Mouse (Mus musculus): Measurements from ENCODE around the gene Focad. TPM values are rescaled to one million over a fixed set of nuclear protein-coding genes. Genes with fewer than 3 reads are reported as not detected.
A peak's percentile ranks its signal among the peaks of the same experiment; 100 is the strongest.

The Focad gene
- polyA plus RNA-seq, 1 experiment = 14.6 TPM

DNA sequence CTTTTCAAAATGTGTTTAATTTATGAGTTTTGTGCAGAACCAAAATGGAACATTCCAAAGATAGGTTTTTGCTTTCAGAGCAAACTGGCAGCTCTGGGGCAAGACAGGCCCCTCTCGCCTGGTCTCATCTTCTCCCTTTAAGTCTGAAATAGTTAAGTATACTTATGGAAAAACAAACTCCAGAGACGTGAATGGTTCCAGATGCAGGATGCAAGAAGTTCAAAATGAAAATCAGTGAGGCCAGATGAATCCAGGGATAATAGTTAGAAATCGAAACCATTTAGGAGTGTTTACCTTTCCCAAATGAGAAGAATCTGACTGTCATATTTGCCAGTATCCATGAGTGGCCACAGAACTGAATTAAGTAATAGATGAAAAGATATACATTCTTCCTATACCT is 342.7 kb downstream of the Focad start:
- no peaks in the 10 kb centered on the region for H3K27me3 ChIP-seq (ENCODE audit: control insufficient read depth, insufficient read depth, low read length)
- no peaks in the 10 kb centered on the region for H3K36me3 ChIP-seq (ENCODE audit: control insufficient read depth, insufficient read depth, low read length)
- no peak for DNase-seq
- H3K27ac ChIP-seq (ENCODE audit: control insufficient read depth, insufficient read depth, low read length) = no peak overlapping the region
- H3K4me3 ChIP-seq (ENCODE audit: control insufficient read depth, insufficient read depth, low read length) = no peak overlapping the region
- 0 out of 2 replicates have a peak, but pooled peaks cover 3% of the 10 kb centered on the region for H3K4me1 ChIP-seq (replicated peaks; ENCODE audit: control insufficient read depth, insufficient read depth, low read length)
- TF ChIP-seq POLR2A (IDR thresholded peaks at IDR 0.05; ENCODE audit: control insufficient read depth, extremely low read depth, insufficient read depth, low read length, poor library complexity) (no peak), CTCF (IDR thresholded peaks at IDR 0.05; ENCODE audit: borderline replicate concordance, control insufficient read depth, extremely low read depth, insufficient read depth, low read length, poor library complexity) (no peak)
- 90% methylated on average over 3 of the region's 3 CpGs for WGBS

- H3K4me3 ChIP-seq (ENCODE audit: control insufficient read depth, insufficient read depth, low read length) = no peak overlapping the region
- TF ChIP-seq POLR2A (IDR thresholded peaks at IDR 0.05; ENCODE audit: control insufficient read depth, extremely low read depth, insufficient read depth, low read length, poor library complexity) (no peak), CTCF (IDR thresholded peaks at IDR 0.05; ENCODE audit: borderline replicate concordance, control insufficient read depth, extremely low read depth, insufficient read depth, low read length, poor library complexity) (no peak)
- H3K4me1 ChIP-seq (replicated peaks; ENCODE audit: control insufficient read depth, insufficient read depth, low read length) = 0 out of 2 replicates have a peak, but pooled peaks cover 3% of the 10 kb centered on the region
- H3K36me3 ChIP-seq (ENCODE audit: control insufficient read depth, insufficient read depth, low read length) = no peaks in the 10 kb centered on the region
- H3K27me3 ChIP-seq (ENCODE audit: control insufficient read depth, insufficient read depth, low read length) = no peaks in the 10 kb centered on the region
- no peak for DNase-seq
- no peak overlapping the region for H3K27ac ChIP-seq (ENCODE audit: control insufficient read depth, insufficient read depth, low read length)
- 8% methylated on average over 2 of the region's 2 CpGs for WGBS
These were observed 343.5 kb downstream of the Focad start for GRCm38 (mm10) chr4:88437917-88438316.

DNA sequence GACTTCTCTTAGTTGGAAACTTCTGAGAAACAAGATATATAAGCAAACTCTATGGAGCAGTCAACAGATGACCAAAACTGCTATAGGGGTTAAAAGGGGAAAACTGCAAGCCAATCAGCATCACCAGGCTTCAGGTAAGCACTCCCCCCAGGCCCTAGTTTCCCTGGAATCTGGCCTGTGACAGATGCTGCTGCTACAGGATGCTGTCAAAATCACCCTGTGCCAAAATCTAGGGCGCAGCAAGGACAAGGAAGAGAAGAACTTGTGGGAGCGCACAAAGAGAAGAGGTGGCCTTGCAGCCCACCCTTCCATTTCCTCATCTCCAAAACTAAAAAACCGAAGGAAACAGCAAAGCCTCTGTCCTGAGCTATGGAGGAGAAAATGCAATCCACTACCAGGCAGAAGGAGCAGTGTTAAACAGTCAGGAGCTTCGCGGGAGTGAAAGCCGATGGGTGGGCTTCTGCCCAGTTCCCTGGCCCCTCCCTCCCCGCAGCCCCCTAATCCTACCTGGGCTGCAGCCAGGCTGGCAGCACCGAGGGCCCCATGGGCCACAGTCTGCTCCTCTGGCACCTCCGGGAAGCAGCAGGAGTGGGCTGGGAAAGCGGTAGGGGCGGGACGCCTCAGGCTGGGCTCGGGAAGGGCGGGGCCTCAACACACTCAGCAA is 344.0 kb downstream of the Focad start, which contains the start of gene Hacd4:
Gene Hacd4, minus strand, starts transcription at position 603 of the 664 bp plus-strand sequence.
- no peak for TF ChIP-seq POLR2A (IDR thresholded peaks at IDR 0.05; ENCODE audit: control insufficient read depth, extremely low read depth, insufficient read depth, low read length, poor library complexity)
- TF ChIP-seq CTCF (IDR thresholded peaks at IDR 0.05; ENCODE audit: borderline replicate concordance, control insufficient read depth, extremely low read depth, insufficient read depth, low read length, poor library complexity) = no peak
- no peak within 1 kb of the TSS for H3K27ac ChIP-seq (ENCODE audit: control insufficient read depth, insufficient read depth, low read length)
- 12% methylated on average over 14 of the region's 14 CpGs for WGBS

DNA sequence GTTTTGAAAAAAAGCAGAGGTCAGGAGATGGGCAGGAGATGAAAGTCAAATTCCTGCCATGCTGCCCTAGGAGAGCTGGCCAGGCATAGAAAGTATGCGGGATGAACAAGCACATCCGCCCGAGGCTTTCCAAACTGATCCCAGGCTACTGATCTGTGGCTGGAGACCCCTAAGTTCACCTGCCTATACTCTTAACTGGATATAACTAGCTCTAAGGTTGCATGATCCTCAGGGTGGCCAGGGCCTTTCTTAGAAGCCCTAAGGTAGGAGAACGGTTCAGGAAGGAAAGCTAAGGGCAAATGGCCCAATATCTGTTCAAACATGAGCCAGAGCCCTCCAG is 344.5 kb downstream of the Focad start:
- 31% methylated on average over 4 of the region's 4 CpGs for WGBS
- Histone ChIP-seq H3K36me3 (ENCODE audit: control insufficient read depth, insufficient read depth, low read length) (no peaks in the 10 kb centered on the region), H3K4me1 (replicated peaks; ENCODE audit: control insufficient read depth, insufficient read depth, low read length) (0 out of 2 replicates have a peak, but pooled peaks cover 3% of the 10 kb centered on the region), H3K27ac (ENCODE audit: control insufficient read depth, insufficient read depth, low read length) (no peak overlapping the region), H3K27me3 (ENCODE audit: control insufficient read depth, insufficient read depth, low read length) (no peaks in the 10 kb centered on the region), H3K4me3 (ENCODE audit: control insufficient read depth, insufficient read depth, low read length) (no peak overlapping the region)
- TF ChIP-seq POLR2A (IDR thresholded peaks at IDR 0.05; ENCODE audit: control insufficient read depth, extremely low read depth, insufficient read depth, low read length, poor library complexity) (no peak), CTCF (IDR thresholded peaks at IDR 0.05; ENCODE audit: borderline replicate concordance, control insufficient read depth, extremely low read depth, insufficient read depth, low read length, poor library complexity) (no peak)
- DNase-seq = no peak

More for the DNA sequence above, 344.0 kb downstream of the Focad start, which contains the start of gene Hacd4:
- 0 out of 2 replicates have a peak within 1 kb of the TSS, but pooled peaks have one; percentile 7 for H3K4me3 ChIP-seq (ENCODE audit: control insufficient read depth, insufficient read depth, low read length)
- H3K4me1 ChIP-seq (replicated peaks; ENCODE audit: control insufficient read depth, insufficient read depth, low read length) = 0 out of 2 replicates have a peak, but pooled peaks cover 3% of the 10 kb centered on the region
- H3K36me3 ChIP-seq (ENCODE audit: control insufficient read depth, insufficient read depth, low read length) = no peaks in the 10 kb centered on the region
- H3K27me3 ChIP-seq (ENCODE audit: control insufficient read depth, insufficient read depth, low read length) = no peaks in the 10 kb centered on the region
- no peak for DNase-seq

- Histone ChIP-seq H3K27ac (ENCODE audit: control insufficient read depth, insufficient read depth, low read length) (no peak overlapping the region), H3K4me1 (replicated peaks; ENCODE audit: control insufficient read depth, insufficient read depth, low read length) (0 out of 2 replicates have a peak, but pooled peaks cover 3% of the 10 kb centered on the region), H3K36me3 (ENCODE audit: control insufficient read depth, insufficient read depth, low read length) (no peaks in the 10 kb centered on the region), H3K27me3 (ENCODE audit: control insufficient read depth, insufficient read depth, low read length) (no peaks in the 10 kb centered on the region), H3K4me3 (ENCODE audit: control insufficient read depth, insufficient read depth, low read length) (no peak overlapping the region)
- TF ChIP-seq CTCF (IDR thresholded peaks at IDR 0.05; ENCODE audit: borderline replicate concordance, control insufficient read depth, extremely low read depth, insufficient read depth, low read length, poor library complexity) (no peak), POLR2A (IDR thresholded peaks at IDR 0.05; ENCODE audit: control insufficient read depth, extremely low read depth, insufficient read depth, low read length, poor library complexity) (no peak)
- WGBS = 21% methylated on average over 6 of the region's 6 CpGs
- DNase-seq = no peak
These were observed 345.3 kb downstream of the Focad start for GRCm38 (mm10) chr4:88439669-88440123.

- 95% methylated on average over 7 of the region's 7 CpGs for WGBS
- H3K4me1 ChIP-seq (replicated peaks; ENCODE audit: control insufficient read depth, insufficient read depth, low read length) = 0 out of 2 replicates have a peak, but pooled peaks cover 3% of the 10 kb centered on the region
These were observed 346.4 kb downstream of the Focad start for GRCm38 (mm10) chr4:88440814-88441213.

More at GRCm38 (mm10) chr4:88440814-88441213, 346.4 kb downstream of the Focad start:
- no peak for DNase-seq
- Histone ChIP-seq H3K27ac (ENCODE audit: control insufficient read depth, insufficient read depth, low read length) (no peak overlapping the region), H3K4me3 (ENCODE audit: control insufficient read depth, insufficient read depth, low read length) (no peak overlapping the region), H3K36me3 (ENCODE audit: control insufficient read depth, insufficient read depth, low read length) (no peaks in the 10 kb centered on the region), H3K27me3 (ENCODE audit: control insufficient read depth, insufficient read depth, low read length) (no peaks in the 10 kb centered on the region)
- TF ChIP-seq CTCF (IDR thresholded peaks at IDR 0.05; ENCODE audit: borderline replicate concordance, control insufficient read depth, extremely low read depth, insufficient read depth, low read length, poor library complexity) (no peak), POLR2A (IDR thresholded peaks at IDR 0.05; ENCODE audit: control insufficient read depth, extremely low read depth, insufficient read depth, low read length, poor library complexity) (no peak)
